Mouse (Mus musculus): ENCODE data around the gene Por.
A peak's percentile ranks its signal among the peaks of the same experiment; 100 is the strongest.

Gene Por

DNA sequence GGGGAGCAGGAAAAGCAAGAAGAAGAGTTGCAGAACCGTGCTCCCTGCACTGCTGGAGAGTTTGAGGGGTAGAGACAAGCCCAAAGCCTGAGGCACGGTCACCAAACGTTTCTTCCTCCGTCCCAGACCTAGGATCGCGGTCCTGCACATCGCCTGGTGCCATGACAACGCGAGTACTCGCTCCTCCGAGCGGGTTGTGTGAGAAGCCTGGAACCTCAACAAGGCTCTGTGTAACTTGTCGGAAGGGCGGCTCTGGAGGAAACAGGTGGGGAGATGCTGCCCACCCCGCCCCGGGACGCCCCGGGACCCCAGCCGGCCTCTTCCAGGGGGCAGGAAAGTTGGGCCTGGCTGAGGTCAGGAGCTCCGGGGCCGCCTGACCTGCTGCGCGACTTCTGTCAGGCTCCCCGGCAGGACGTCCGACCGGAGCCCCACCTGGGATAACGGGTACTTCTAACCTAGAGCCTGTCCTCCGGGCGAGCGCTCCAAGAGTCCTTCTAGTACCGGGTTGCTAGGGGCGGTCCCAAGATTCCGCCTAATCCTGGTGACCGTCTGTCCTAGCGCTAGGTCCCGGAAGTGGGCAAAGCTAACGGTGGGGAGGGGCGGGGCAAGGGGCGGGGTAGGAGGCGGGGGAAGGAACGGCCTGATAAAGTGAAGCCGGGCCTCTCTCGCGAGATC is 108.1 kb downstream of the Por start, which contains the start of gene Styxl1:
Gene Styxl1 (minus strand): TSS at position 590 of the 675 bp plus-strand sequence.
- no peak for DNase-seq (ENCODE audit: low read depth)

- peak; percentile 100 for DNase-seq (ENCODE audit: low read depth)
Observed at GRCm38 (mm10) chr5:135778471-135779445, 108.9 kb downstream of the Por start, which contains the start of gene Mdh2. Gene Mdh2, plus strand, starts transcription at chr5:135778480.

DNA sequence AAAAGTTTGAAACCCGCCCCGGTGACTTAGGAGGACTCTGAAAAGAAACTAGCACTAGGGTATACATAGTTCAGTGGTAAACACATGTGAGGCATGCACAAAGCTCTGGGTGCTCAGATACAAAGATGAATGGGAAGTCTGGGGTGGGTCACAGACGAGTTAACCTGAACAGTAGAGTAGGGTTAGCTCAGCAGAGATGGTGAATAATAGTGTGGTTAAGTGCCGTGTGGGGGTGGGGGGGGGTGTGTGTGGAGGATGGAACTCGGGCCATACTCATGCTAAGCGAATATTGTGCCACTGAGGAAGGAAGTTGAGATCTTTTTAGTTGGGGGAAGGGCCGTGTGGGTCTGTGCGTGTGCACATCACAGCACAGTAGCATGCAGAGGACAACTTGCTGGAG is 110.5 kb downstream of the Por start:
- DNase-seq (ENCODE audit: low read depth): no peak

- no peak for DNase-seq (ENCODE audit: low read depth)
Observed at GRCm38 (mm10) chr5:135782901-135783300, 113.1 kb downstream of the Por start.

All from c-Kit-positive CD71-negative TER-119-negative erythroid progenitor cells, embryonic 14.5 days (primary cell).